Mouse (Mus musculus): ENCODE data around the gene Lrp2.

Gene Lrp2

DNA sequence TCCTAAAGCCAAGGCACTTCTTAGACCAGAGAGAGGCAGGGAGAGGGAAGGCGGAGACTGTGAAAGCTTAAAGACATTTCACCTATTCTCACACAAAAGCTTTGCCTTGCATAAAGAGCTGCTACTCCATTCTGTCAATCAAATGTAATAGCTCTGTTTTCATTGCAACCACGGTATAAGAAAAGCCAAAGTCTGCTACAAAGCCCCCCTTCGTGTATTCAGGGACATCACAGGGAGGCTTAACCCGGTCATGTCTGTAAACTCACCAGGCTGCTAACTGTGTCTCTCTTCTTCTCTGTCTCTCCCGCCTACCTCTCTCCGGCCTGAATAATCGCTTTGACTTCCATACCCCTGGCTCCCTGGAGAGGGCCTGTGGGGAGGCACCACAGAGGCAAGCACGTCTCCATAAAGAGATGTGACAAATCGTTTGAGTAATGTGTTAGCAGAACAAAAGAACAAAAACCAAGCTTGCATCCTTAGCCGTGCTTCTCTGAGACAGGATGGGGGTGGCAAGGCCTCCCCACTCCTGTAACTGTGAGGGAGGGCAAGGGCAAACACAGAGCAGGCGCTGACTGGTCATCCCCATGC lies 167.5 kb downstream of the Lrp2 start:
- in situ Hi-C loops (cut with MboI; ENCODE audit: unreplicated experiment in 2 of 2), result no loop called here

DNA sequence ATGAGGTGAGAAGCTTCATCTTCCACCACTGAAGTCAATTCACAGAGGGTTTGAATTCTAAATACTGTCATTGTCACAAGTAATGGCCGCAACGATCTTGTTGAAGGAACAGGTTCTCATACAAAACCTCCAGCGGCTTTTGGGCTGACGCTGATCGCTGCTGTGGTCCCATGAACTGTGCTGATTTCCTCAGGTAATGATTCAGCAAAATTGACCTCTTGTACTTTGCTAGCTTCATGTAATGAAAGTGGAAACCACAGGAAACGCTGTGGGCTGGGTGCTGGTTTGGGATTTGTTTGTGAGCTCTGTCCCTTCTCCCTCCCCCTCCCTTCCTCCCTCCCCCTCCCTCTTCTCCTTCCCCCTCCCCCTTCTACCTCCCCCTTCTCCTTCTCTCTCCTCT lies 170.8 kb downstream of the Lrp2 start:
- in situ Hi-C loops (cut with MboI; ENCODE audit: unreplicated experiment in 2 of 2), result no loop called here

DNA sequence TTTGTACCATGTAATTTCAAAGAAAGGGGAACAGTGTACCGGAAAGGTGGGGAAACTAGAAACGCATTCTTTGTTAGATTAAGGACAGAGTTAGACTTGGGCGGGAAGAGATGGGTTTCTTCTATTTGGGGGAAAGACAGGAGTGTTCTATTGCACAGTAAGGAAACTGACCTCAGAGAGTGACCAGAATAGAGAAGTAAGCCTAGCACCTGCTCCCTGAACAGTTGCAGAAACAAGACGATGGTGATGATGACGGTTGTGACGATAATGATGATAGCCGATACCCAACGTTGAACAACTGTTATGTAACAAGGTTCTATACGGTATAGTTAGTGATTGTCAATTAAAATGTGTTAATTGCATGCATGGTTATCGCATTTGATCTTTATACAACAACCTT lies 171.3 kb downstream of the Lrp2 start:
- in situ Hi-C loops (cut with MboI; ENCODE audit: unreplicated experiment in 2 of 2), result no loop called here

DNA sequence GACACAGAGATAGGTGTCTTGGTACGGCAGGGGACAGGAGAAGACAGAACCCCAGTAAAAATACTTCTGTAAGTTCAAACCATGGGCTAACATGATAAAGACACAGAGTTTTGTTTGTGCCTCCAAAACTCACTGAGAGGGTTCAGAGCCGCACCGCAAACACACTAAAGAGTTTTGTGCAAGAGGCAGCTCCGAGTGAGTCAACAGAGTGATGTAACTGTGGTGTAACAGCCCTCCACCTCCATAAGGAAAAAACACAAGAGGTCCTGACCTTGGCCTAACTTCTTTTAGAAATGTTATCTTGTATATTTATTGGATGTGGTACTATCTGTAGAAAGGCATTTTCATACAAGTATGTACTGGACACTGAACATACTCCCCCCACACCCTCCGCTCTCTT lies 180.2 kb downstream of the Lrp2 start:
- in situ Hi-C loops (cut with MboI; ENCODE audit: unreplicated experiment in 2 of 2), result no loop called here

DNA sequence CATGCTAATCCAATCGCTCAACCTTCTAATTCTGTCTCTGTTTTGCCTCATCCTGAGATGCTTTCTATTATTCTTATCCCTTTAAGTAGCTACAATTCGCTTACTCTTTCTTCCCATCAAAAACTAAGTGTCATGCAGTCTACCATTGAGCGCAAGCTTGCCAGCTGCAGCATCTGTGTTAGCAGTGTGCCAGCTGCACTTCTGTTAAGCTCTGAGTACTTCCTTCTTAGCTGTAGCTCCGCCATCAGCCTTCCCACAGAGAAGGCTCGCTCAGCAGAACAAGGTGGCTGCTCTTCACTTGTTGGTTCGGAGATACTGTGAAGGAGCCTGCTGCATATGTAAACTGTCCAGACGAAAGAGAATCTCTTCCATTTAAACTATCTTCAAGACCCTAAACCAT lies 183.6 kb downstream of the Lrp2 start:
- in situ Hi-C loops (cut with MboI; ENCODE audit: unreplicated experiment in 2 of 2), result no loop called here

DNA sequence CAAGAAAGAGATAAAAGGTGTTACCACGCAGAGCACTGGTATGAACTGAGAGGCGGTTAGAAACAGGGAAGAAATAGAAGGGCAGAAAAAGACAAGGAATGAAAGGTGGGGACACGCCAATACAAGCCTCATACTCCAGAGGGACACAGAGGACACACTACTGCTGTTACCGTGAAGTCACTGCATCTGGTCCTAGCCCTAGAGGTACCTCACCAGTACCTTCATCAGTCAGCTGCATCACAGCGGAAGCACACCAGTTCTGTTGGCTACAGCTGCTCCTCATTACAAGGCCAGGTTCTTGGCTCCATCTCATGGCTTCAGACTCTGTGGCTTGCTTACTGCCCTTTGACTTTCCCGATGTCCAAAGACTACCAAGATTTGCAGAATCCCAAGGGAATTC lies 184.0 kb downstream of the Lrp2 start:
- in situ Hi-C loops (cut with MboI; ENCODE audit: unreplicated experiment in 2 of 2), result no loop called here

DNA sequence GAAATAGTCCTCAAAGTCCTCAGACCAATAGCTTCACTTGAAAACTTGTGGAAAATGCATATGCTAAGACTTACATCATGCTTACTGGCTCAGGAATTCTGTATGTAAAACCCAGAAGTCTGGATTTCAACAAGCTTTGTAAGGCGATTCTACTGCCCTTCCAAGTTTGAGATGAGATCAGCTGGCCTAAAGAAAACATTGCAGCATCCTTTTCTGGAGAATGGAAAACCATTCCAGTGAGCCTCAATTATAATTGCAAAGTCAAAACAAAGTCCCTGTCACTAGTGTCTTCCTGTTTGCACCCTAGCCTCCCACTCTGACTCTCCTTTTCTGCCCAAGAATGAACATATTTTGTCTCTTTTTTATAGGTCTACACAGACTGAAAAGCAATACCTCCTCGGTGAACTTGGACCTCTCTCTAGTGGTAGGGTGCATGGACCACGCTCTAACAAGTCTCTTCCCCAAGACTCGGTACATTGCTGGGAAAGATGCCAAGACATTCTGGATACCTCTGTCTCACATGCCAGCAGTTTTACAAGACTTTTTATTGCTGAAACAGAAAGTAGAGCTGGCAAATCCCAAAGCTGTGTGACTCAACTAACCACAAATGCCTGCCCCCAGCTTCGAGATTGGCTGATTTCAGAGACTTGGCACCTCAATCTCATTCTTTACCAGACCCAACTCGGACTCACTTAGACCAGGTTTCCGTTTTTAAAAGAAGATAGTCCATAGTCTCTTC lies 184.8 kb downstream of the Lrp2 start:
- in situ Hi-C loops (cut with MboI; ENCODE audit: unreplicated experiment in 2 of 2), result no loop called here

DNA sequence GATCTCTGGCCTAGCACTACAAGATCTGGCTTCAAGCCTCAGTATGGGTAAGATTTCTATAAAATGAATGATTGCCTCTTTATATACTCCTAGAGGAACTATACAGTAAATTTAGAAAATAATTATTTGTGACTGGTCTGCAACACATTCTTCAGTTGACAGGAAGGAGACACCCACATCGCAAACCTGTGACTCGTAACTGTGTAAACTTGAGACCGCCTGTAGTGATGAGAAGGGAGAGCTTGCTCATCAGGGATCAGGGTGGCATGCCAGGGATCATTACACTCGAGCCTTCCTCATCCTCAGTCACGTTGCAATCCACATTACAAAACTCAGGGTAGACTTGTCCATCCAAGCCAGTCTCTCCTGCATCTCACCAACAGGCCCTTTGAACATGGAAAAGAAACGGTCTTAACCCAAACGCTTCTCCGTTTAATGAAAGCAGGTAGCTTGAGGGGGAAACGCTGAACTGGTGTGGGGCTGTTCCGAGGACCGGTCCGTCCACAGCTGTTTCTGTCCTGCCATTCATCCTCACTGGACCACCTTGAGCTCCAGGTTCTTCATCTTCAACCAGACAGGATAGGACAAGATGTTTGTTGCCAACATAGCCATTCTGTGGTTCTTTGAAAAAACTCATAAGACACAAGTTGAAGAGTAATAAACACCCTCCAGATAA lies 189.0 kb downstream of the Lrp2 start:
- in situ Hi-C loops (cut with MboI; ENCODE audit: unreplicated experiment in 2 of 2), result no loop called here

DNA sequence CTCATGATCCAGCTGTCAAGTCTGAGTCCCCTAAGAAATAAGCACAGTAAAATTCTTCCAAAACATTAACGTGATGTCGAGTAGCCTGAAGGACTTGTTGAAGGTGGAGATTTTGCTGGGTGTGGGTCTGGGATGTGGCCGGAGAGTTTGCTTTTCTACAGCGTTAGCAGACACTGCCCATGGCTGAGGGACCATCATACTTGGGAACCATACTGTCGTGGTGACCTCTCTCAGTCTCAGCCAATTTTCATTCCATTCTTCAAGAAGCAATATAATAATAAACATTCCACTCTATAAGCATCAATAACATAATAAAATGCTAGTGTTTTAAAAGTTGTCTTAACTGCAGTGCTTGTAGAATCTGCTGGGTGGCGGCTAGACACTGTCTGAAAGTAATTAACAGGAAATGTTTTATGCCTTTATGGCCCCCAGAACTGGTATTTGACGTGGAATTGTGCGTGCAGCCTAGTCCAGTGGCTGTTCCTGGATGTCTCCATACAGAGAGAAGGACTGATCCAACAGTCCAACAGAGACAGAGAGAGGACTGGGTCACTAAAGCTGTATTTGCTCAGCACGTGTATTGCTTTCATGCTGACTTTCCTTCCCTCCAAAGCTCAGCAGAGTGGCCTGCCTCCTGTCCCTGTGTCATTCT lies 190.1 kb downstream of the Lrp2 start:
- in situ Hi-C loops (cut with MboI; ENCODE audit: unreplicated experiment in 2 of 2), result no loop called here

DNA sequence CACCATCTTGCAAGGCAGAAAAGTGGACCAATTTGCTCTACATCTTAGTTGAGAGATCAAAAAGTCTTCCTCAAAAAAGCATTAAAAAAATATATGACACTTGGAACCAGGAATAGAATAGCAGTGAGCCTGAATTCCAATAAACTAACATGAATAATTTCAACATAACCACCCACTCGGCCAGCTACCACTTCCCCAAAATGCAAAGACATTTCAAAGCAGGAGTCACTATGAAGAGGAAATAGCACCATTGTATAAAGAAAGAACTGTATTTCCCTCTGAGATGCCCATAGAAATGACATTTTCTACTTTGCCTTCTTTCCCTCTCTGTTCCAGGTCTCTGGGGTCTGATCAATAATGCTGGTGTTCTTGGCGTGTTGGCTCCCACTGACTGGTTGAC lies 191.9 kb downstream of the Lrp2 start:
- in situ Hi-C loops (cut with MboI; ENCODE audit: unreplicated experiment in 2 of 2), result no loop called here

DNA sequence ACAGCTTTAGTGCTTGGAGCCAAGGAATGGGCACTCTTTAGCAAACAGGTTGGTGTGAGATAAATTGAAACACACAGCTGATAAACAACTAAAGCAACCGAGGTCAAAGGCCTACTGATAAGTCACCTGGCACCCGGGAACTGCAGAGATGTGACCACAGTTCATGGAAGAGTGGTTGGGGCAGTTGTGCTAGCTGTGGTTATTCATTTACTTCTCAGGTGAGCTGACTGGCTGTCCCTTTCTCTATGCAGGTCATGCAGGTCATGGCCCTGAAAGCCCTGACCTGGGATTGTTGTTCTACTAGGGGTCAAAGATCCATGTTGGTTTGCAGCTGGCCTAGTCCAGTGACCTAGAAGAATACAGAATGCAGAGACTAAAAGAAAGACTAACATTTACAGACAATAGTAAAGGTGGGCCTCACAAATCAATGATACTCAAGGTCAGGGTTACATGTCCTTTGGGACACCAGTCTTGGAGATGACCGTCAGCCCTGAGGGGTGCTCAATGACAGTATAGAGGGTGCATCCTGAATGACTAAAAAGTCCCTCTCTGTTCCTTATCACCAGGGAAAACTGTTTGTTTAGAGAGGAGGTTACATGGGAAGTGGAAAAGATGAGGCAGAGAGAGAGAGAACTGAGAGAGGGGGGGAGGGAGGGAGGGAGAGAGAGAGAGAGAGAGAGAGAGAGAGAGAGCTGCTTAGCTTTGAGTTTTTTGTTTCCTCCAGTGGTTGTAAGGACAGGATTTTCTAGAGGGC lies 199.6 kb downstream of the Lrp2 start:
- in situ Hi-C loops (cut with MboI; ENCODE audit: unreplicated experiment in 2 of 2), result no loop called here

DNA sequence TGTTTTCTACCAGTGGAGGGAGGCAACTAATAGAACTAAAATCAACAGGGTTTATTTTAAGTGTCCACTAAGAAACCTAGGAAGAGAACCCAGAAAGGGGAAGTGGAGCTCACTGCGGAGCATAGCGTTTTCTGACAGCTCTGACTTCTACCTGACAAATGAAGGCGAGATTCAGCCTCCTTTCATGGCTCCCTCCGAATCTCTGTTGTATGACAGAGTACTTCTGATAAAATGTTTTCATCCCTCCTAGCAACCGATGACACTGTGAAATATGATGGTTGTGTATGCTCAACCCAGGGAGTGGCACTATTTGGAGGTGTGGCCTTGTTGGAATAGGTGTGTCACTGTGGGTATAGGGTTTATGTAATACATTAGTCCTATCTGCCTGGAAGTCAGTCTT lies 203.0 kb downstream of the Lrp2 start:
- in situ Hi-C loops (cut with MboI; ENCODE audit: unreplicated experiment in 2 of 2), result no loop called here

DNA sequence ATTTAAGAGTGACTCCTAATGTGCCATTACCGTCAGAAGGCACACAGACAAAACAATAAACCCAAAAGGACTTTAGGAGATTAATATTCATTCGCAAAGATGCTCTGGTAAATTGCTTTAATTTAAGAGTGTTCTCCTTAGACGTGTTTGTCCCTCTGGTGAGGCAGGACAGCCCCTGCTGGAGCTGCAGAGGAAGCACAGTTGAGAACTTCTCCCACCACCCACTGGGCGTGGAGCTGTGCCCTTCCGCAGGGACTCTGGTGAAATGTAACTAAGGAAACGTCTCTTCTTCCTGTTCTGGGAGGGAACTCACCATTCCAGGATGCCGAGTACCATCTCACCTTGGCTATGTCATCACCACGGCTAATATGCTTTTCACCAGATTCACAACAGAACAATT lies 204.1 kb downstream of the Lrp2 start:
- in situ Hi-C loops (cut with MboI; ENCODE audit: unreplicated experiment in 2 of 2), result no loop called here

DNA sequence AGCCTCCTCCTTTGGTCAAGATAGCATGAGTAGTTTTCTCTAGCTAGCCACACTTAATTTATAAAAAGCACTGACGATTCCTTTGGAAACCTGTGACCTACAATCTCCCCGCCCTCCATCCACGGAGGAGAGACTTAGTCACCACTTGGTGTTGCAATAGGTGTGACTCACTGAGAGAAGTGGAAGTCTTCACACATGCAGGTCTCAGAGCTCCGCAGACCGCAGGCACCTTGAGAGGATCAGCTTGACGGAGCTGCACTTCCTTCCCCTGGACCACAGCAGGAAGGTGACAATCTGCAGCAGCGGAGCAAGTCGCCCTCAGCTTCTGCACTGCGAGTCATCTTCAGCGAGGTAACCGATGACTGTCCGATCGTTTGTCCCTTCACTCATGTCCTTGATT lies 205.6 kb downstream of the Lrp2 start, which contains the start of gene Dhrs9:
Gene Dhrs9, plus strand, starts transcription at position 165 of the 400 bp plus-strand sequence.
- in situ Hi-C loops (cut with MboI; ENCODE audit: unreplicated experiment in 2 of 2), result no loop called here

DNA sequence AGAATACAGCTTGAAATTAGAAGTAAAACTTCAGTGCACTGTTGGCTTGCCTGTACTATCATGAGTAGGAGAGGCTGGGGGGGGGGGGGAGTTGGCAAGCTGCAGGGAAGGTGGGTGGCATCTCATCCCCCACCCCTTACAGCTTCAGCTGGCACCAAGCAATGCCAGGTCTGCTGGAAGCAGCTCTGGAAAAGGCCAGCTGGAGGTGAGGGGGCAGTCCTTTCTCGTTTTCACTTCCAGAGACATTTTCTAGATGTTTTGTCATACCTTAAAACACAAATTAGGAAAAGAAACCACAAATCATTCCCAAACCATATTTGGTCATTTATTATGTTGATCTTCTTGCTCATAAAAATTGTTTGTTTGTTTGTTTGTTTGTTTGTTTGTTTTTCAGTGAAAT lies 206.1 kb downstream of the Lrp2 start:
- in situ Hi-C loops (cut with MboI; ENCODE audit: unreplicated experiment in 2 of 2), result no loop called here

DNA sequence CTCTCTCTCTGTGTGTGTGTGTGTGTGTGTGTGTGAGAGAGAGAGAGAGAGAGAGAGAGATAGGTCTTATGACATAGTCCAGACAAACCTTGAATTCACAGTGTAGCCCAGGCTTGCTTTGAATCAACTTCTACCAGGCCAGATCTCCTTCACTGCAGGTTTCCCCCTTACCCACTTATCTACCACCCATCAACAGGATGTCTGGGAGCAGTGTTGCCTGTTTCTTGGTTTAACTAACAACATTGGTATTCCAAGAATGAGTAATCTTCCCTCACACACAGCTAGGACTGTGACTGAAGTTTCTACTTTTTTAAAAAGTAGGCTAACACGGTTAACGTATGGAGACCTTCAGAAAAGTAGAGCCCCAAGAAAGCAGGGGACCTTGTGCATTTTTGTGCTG lies 209.1 kb downstream of the Lrp2 start:
- in situ Hi-C loops (cut with MboI; ENCODE audit: unreplicated experiment in 2 of 2), result no loop called here

All from v-Abl transformed pro-B cells (cell line).